Mouse (Mus musculus) neural tube, embryonic 15.5 days (tissue): Measurements from ENCODE around the gene Fam193b. TPM values are rescaled to one million over a fixed set of nuclear protein-coding genes. Genes with fewer than 3 reads are reported as not detected.
A peak's percentile ranks its signal among the peaks of the same experiment; 100 is the strongest.
"Not testable (repeated sequence)": the region's sequence is repeated elsewhere in the genome, so short reads cannot be mapped to it uniquely, and the experiment has no call there.

Experiments
- ATAC-seq: fragments of 200-750 bp; cut with Nextera tagmentation; 2 replicates; pipeline ENCODE4 v1.8.0; 2017; ENCODE audit warnings: mild to moderate bottlenecking, moderate TSS enrichment, moderate library complexity; ENCODE audit not compliant: low FRiP score
- H3K27ac ChIP-seq: fragments of 300-500 bp; sonication (generic); replicated peaks from 2 replicates; pipeline ENCODE4 v1.5.1; 2015; ENCODE audit warnings: mild to moderate bottlenecking, inconsistent platforms
- H3K27me3 ChIP-seq: fragments of 300-500 bp; sonication (generic); replicated peaks from 2 replicates; pipeline ENCODE4 v1.6.1; 2015; ENCODE audit warnings: inconsistent platforms
- H3K36me3 ChIP-seq: fragments of 300-500 bp; sonication (generic); 2 replicates; pipeline ENCODE4 v1.6.1; 2015; ENCODE audit warnings: inconsistent platforms
- H3K4me1 ChIP-seq: fragments of 300-500 bp; sonication (generic); 2 replicates; pipeline ENCODE4 v1.6.1; 2015; ENCODE audit warnings: inconsistent platforms
- H3K4me2 ChIP-seq: fragments of 300-500 bp; sonication (generic); 2 replicates; pipeline ENCODE4 v1.6.1; 2015; ENCODE audit warnings: inconsistent platforms, mild to moderate bottlenecking, moderate library complexity
- H3K4me3 ChIP-seq: fragments of 300-500 bp; sonication (generic); replicated peaks from 2 replicates; pipeline ENCODE4 v1.5.1; 2015; ENCODE audit warnings: mild to moderate bottlenecking, inconsistent platforms
- H3K9ac ChIP-seq: fragments of 300-500 bp; sonication (generic); replicated peaks from 2 replicates; pipeline ENCODE4 v1.6.1; 2015; ENCODE audit warnings: mild to moderate bottlenecking, inconsistent platforms
- H3K9me3 ChIP-seq: fragments of 300-500 bp; sonication (generic); replicated peaks from 2 replicates; pipeline ENCODE4 v1.6.1; 2016; ENCODE audit warnings: inconsistent platforms
- WGBS: fragments of 180-500 bp; shearing (Covaris S2); methylation state at CpG from one replicate; pipeline ENCODE4 v1.1.7; 2015; ENCODE audit warnings: mixed read lengths; 5-methylcytosine and 5-hydroxymethylcytosine counted together
- polyA plus RNA-seq: library from polyadenylated mRNA; unstranded; fragments of >200 nt; fragmentation: Nextera tagmentation; extraction: Ambion mirVana; gene quantifications from 2 replicates; pipeline ENCODE4 v1.2.1, GENCODE M21; 2015

Fam193b gene
- polyA plus RNA-seq, 1 experiment from 2014 or later: 46.4 TPM

GRCm38 (mm10) chr13:55596802-55597201, 25.9 kb upstream of the Fam193b start:
- no peak for ATAC-seq
- H3K27ac ChIP-seq: no peak overlapping the region
- H3K4me3 ChIP-seq: no peak overlapping the region
- H3K4me1 ChIP-seq: peaks cover 45% of the 10 kb centered on the region
- H3K9ac ChIP-seq: no peak overlapping the region
- no peak overlapping the region for H3K4me2 ChIP-seq
- H3K9me3 ChIP-seq: no peaks in the 10 kb centered on the region
- H3K27me3 ChIP-seq: no peaks in the 10 kb centered on the region
- 96% methylated on average over 12 of the region's 12 CpGs for WGBS
- peaks cover 40% of the 10 kb centered on the region for H3K36me3 ChIP-seq

- ATAC-seq: no peak
- H3K4me2 ChIP-seq: no peak overlapping the region
Measured at GRCm38 (mm10) chr13:55595375-55595774, 24.5 kb upstream of the Fam193b start.

GRCm38 (mm10) chr13:55593254-55593747, 22.4 kb upstream of the Fam193b start:
- peak; percentile 47 for ATAC-seq
- peak overlapping the region; percentile 78 for H3K9ac ChIP-seq

More at GRCm38 (mm10) chr13:55595375-55595774, 24.5 kb upstream of the Fam193b start:
- Histone ChIP-seq H3K27me3 (0 out of 2 replicates have a peak, but pooled peaks cover 4% of the 10 kb centered on the region), H3K4me3 (no peak overlapping the region), H3K9me3 (no peaks in the 10 kb centered on the region), H3K4me1 (peaks cover 31% of the 10 kb centered on the region), H3K27ac (no peak overlapping the region), H3K36me3 (peaks cover 40% of the 10 kb centered on the region), H3K9ac (no peak overlapping the region)
- WGBS: 89% methylated on average over 12 of the region's 12 CpGs

DNA sequence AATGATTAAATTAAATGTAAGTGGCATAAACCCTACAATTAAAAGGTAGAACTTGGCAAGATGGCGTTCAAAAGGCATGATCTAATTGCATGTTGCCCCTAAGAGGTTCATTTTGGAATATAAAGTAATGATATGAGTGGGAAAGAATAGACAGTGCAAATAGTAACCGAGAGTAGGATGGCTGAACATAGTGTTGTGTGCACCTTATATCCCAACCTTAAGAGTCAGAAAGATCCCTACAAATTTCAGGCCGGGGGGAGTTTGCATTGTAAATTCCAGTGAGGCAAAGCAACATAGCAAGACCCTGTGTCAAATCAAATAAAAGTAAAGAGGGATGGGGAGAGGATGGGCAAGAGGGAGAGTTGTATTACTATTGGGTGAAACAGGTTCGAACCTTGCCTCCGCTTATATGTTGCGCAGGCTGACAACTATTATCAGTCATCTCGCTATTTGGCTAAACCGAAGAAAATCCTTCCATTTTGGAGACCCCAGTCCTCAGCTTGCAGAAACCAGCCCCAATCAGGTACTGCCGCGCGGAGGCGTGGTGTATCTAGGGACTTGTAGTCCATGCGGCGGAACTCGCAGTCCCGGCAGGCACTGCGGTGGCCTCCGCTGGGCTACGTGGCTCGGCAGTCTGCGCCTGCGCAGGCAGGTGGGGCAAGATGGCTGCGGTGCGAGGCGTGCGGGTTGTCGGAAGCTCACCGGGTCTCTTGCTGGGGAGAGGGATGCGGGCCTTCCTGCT, 21.8 kb upstream of the Fam193b start:
- Histone ChIP-seq H3K4me3 (peak overlapping the region; percentile 83), H3K36me3 (peaks cover 32% of the 10 kb centered on the region), H3K4me2 (peak overlapping the region; percentile 67), H3K27ac (peak overlapping the region; percentile 87), H3K9ac (peak overlapping the region; percentile 78), H3K27me3 (0 out of 2 replicates have a peak, but pooled peaks cover 4% of the 10 kb centered on the region), H3K9me3 (no peaks in the 10 kb centered on the region), H3K4me1 (peaks cover 23% of the 10 kb centered on the region)
- 4% methylated on average over 29 of the region's 29 CpGs for WGBS
- ATAC-seq: peak; percentile 98

More at GRCm38 (mm10) chr13:55593254-55593747, 22.4 kb upstream of the Fam193b start:
- Histone ChIP-seq H3K4me3 (peak overlapping the region; percentile 83), H3K27me3 (0 out of 2 replicates have a peak, but pooled peaks cover 4% of the 10 kb centered on the region), H3K9me3 (no peaks in the 10 kb centered on the region), H3K4me1 (peaks cover 23% of the 10 kb centered on the region), H3K4me2 (peak overlapping the region; percentile 67), H3K27ac (peak overlapping the region; percentile 87), H3K36me3 (peaks cover 38% of the 10 kb centered on the region)
- WGBS: under 1% methylated on average over 31 of the region's 31 CpGs

- H3K9me3 ChIP-seq: no peaks in the 10 kb centered on the region
- H3K4me2 ChIP-seq: peak overlapping the region; percentile 67
- ATAC-seq: peak; percentile 23; the same call in 1 of the 2 replicates
- no peak overlapping the region for H3K9ac ChIP-seq
- 0 out of 2 replicates have a peak, but pooled peaks cover 4% of the 10 kb centered on the region for H3K27me3 ChIP-seq
- H3K4me3 ChIP-seq: no peak overlapping the region
- H3K4me1 ChIP-seq: peaks cover 23% of the 10 kb centered on the region
- peaks cover 25% of the 10 kb centered on the region for H3K36me3 ChIP-seq
- 77% methylated on average over 4 of the region's 4 CpGs for whole genome bisulfite sequencing
- H3K27ac ChIP-seq: peak overlapping the region; percentile 87; the same call in 1 of the 2 replicates
Measured at GRCm38 (mm10) chr13:55591961-55592490, 21.1 kb upstream of the Fam193b start.

- 86% methylated on average over 4 of the region's 4 CpGs for WGBS
- Histone ChIP-seq H3K4me3 (no peak overlapping the region), H3K9me3 (no peaks in the 10 kb centered on the region), H3K36me3 (no peaks in the 10 kb centered on the region), H3K27me3 (no peaks in the 10 kb centered on the region), H3K4me2 (no peak overlapping the region), H3K4me1 (no peaks in the 10 kb centered on the region), H3K27ac (no peak overlapping the region), H3K9ac (no peak overlapping the region)
- no peak for ATAC-seq
Measured at GRCm38 (mm10) chr13:55578086-55578485, 7.2 kb upstream of the Fam193b start.

GRCm38 (mm10) chr13:55576872-55577271, 6.0 kb upstream of the Fam193b start:
- not testable (repeated sequence) for H3K4me3 ChIP-seq, H3K27ac ChIP-seq, H3K9me3 ChIP-seq, H3K4me1 ChIP-seq, H3K4me2 ChIP-seq, H3K9ac ChIP-seq, H3K27me3 ChIP-seq, ATAC-seq, H3K36me3 ChIP-seq
- 92% methylated on average over 7 of the region's 7 CpGs for WGBS

DNA sequence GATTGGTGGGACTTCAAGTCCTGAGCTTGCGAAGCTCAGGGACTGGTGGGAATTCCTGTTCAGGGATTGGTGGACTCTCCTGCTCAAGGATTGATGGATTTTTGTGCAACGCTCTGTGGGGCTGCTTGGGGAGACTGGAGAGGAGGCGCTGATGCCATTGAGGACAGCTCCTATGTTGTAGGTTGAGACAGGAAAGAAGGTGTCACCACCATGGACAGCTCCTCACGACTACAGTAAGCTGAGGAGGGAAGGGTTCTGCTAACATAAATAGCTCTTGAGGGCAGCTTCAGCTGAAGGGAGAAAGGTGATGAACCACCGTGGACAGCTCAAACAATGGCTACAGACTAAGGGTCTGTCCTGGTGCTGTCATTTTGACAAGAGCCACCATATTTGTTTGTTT, 5.0 kb upstream of the Fam193b start:
- Histone ChIP-seq H3K4me1 (peaks cover 9% of the 10 kb centered on the region), H3K4me2 (no peak overlapping the region), H3K4me3 (no peak overlapping the region), H3K27me3 (no peaks in the 10 kb centered on the region), H3K9me3 (no peaks in the 10 kb centered on the region), H3K27ac (no peak overlapping the region), H3K9ac (no peak overlapping the region), H3K36me3 (no peaks in the 10 kb centered on the region)
- no peak for ATAC-seq
- 65% methylated on average over 5 of the region's 5 CpGs for WGBS

DNA sequence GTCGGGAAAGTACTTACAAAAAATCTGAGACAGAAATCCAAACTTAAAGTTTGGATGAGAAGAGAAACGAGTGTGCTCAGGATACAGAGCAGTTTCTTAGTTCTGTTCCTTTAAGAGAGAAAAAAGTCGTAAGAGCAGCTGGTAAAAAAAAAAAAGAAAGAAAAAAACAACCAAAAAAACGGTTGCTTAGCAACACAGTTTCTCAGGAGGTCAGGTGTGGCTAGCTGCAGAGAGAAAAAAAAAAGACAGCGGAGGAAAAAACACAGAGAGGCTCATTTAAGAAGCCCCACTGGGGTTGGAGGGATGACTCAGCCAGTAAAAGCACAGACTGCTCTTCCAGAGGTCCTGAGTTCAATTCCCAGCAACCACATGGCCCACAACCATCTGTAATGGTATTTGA, 3.4 kb upstream of the Fam193b start:
- whole genome bisulfite sequencing: 64% methylated on average over 5 of the region's 5 CpGs
- no peaks in the 10 kb centered on the region for H3K36me3 ChIP-seq
- H3K9ac ChIP-seq: no peak overlapping the region
- no peak overlapping the region for H3K27ac ChIP-seq
- peaks cover 16% of the 10 kb centered on the region for H3K4me1 ChIP-seq
- no peak overlapping the region for H3K4me2 ChIP-seq
- H3K4me3 ChIP-seq: no peak overlapping the region
- H3K27me3 ChIP-seq: no peaks in the 10 kb centered on the region
- no peaks in the 10 kb centered on the region for H3K9me3 ChIP-seq
- no peak for ATAC-seq

- H3K9ac ChIP-seq: no peak within 1 kb of the TSS
- H3K4me3 ChIP-seq: no peak within 1 kb of the TSS
- peaks cover 23% of the 10 kb centered on the region for H3K4me1 ChIP-seq
- H3K4me2 ChIP-seq: no peak within 1 kb of the TSS
- no peak for ATAC-seq
- H3K9me3 ChIP-seq: no peaks in the 10 kb centered on the region
- 98% methylated on average over 2 of the region's 2 CpGs for WGBS
- no peaks in the 10 kb centered on the region for H3K36me3 ChIP-seq
- H3K27ac ChIP-seq: no peak within 1 kb of the TSS
- H3K27me3 ChIP-seq: no peaks in the 10 kb centered on the region
Measured at GRCm38 (mm10) chr13:55573432-55573831, 2.5 kb upstream of the Fam193b start, which contains the start of gene Tmed9. Gene Tmed9, plus strand, starts transcription at chr13:55573732.

DNA sequence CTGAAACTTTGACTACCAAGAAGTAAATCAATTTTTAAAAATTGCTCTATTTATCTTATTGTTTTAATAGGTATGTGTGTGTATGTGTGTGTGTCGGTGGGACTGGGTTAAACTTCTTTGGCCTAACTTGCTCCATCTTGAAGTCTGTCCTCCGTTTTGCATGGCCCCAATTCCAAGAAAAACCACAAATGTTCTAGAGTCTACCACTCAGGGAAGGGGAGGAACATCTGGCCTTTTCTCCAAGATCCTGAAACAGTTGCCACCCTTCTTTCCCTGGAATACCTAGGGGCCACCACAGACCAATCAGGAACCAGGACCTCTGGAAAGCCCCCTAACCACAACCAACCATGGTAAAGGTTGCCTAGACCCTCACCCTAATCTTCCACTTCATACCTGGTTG, 1.1 kb upstream of the Fam193b start:
- Histone ChIP-seq H3K9me3 (no peaks in the 10 kb centered on the region), H3K9ac (no peak overlapping the region), H3K27me3 (no peaks in the 10 kb centered on the region), H3K4me2 (peak overlapping the region; percentile 96), H3K4me3 (0 out of 2 replicates have a peak overlapping the region, but pooled peaks have one; percentile 3), H3K4me1 (peaks cover 37% of the 10 kb centered on the region), H3K27ac (no peak overlapping the region), H3K36me3 (no peaks in the 10 kb centered on the region)
- no peak for ATAC-seq
- WGBS: 83% methylated on average over 2 of the region's 2 CpGs
